Mouse (Mus musculus) heart, adult 2 months (tissue): ENCODE results near the gene Olfr448. TPM values are rescaled to one million over a fixed set of nuclear protein-coding genes. Genes with fewer than 3 reads are reported as not detected.

Source experiments
- DNase-seq, 2 experiments: peaks; one replicate each; pipeline ENCODE4 v3.0.0; 2021
- H3K27ac ChIP-seq: fragments of 200-600 bp; 2 replicates; pipeline ENCODE4 v1.8.1; 2022
- H3K27me3 ChIP-seq: fragments of 200-500 bp; 2 replicates; pipeline ENCODE4 v1.6.1; 2012; ENCODE audit warnings: mild to moderate bottlenecking, low read length, inconsistent platforms, mixed read lengths; ENCODE audit not compliant: control insufficient read depth, insufficient read depth
- H3K36me3 ChIP-seq: fragments of 200-500 bp; 2 replicates; pipeline ENCODE4 v1.6.1; 2012; ENCODE audit warnings: low read length, inconsistent platforms; ENCODE audit not compliant: control insufficient read depth, insufficient read depth
- H3K4me1 ChIP-seq: fragments of 200-500 bp; 2 replicates; pipeline ENCODE4 v1.6.1; 2011; ENCODE audit warnings: low read length; ENCODE audit not compliant: control insufficient read depth, insufficient read depth
- H3K4me3 ChIP-seq: fragments of 200-600 bp; 2 replicates; pipeline ENCODE4 v1.8.1; 2022
- H3K79me2 ChIP-seq: fragments of 200-500 bp; replicated peaks from 2 replicates; pipeline ENCODE4 v1.6.1; 2012; ENCODE audit warnings: mild to moderate bottlenecking, inconsistent platforms, low read length, moderate library complexity, mixed read lengths; ENCODE audit not compliant: control insufficient read depth, insufficient read depth
- H3K9ac ChIP-seq: fragments of 200-500 bp; 2 replicates; pipeline ENCODE4 v1.6.1; 2012; ENCODE audit warnings: low read depth, mild to moderate bottlenecking, control low read depth, inconsistent platforms, low read length, mixed read lengths
- CTCF ChIP-seq: fragments of 200-600 bp; IDR thresholded peaks from 2 replicates; pipeline ENCODE4 v1.8.1; 2022; ENCODE audit warnings: antibody characterized with exemption, mild to moderate bottlenecking, moderate library complexity
- EP300 ChIP-seq: fragments of 200-500 bp; IDR thresholded peaks from 2 replicates; pipeline ENCODE4 v1.6.1; 2011; ENCODE audit warnings: low read depth, low read length, control low read depth; ENCODE audit not compliant: insufficient read depth
- POLR2A ChIP-seq: fragments of 200-500 bp; IDR thresholded peaks from 2 replicates; pipeline ENCODE4 v1.6.1; 2011; ENCODE audit warnings: mild to moderate bottlenecking, low read depth, low read length, control low read depth; ENCODE audit not compliant: insufficient read depth
- WGBS: fragments of 180-500 bp; shearing (Covaris S2); methylation state at CpG from one replicate; pipeline ENCODE4 v1.1.7; 2018; 5-methylcytosine and 5-hydroxymethylcytosine counted together
- intact Hi-C: fragments of 180-260 bp; cut with DNase I; formaldehyde crosslinking; loops from one replicate; pipeline ENCODE4 v1.15.1; 2025
- polyA plus RNA-seq: library from polyadenylated mRNA; depleted of rRNA; stranded (reverse); fragments of >200 nt; gene quantifications from 2 replicates; pipeline ENCODE4 v1.2.3, GENCODE M21; 2012; rRNA removed
- total RNA-seq, 2 experiments: library from RNA; stranded (reverse); gene quantifications; 2 replicates each; pipeline ENCODE4 v1.2.3; 2021

Olfr448 gene
- total and polyA plus RNA-seq, 3 experiments = not detected

GRCm38 (mm10) chr6:42921077-42921476, 30.8 kb downstream of the Olfr448 start, which contains the start of gene Olfr446:
Gene Olfr446, plus strand, starts transcription at chr6:42921377.
- TF ChIP-seq EP300 (no peak), POLR2A (no peak), CTCF (no peak)
- Histone ChIP-seq H3K4me3 (no peak within 1 kb of the TSS), H3K9ac (no peak within 1 kb of the TSS), H3K79me2 (no peaks in the 10 kb centered on the region), H3K4me1 (no peaks in the 10 kb centered on the region), H3K27ac (no peak within 1 kb of the TSS), H3K27me3 (no peaks in the 10 kb centered on the region), H3K36me3 (no peaks in the 10 kb centered on the region)
- WGBS = 58% methylated on average over 2 of the region's 2 CpGs
- DNase-seq = no peak
- intact Hi-C loops = no loop called here

Other genes starting within 250 kb of the Olfr448 start
- gene Tcaf2, start 245.2 kb upstream of the Olfr448 start, total RNA-seq = 1 to 10 TPM; 2.7 to 3.6 TPM
- 1.1 TPM in 2 replicates for gene Tcaf2, start 245.2 kb upstream of the Olfr448 start, polyA plus RNA-seq
- gene Tcaf1, start 180.4 kb upstream of the Olfr448 start, total RNA-seq = 10 to 100 TPM; 10.3 to 12.4 TPM
- 8.0 and 12.5 TPM in 2 replicates for gene Tcaf1, start 180.4 kb upstream of the Olfr448 start, polyA plus RNA-seq
- gene Olfr453, start 151.1 kb upstream of the Olfr448 start, total RNA-seq = not detected
- gene Olfr453, start 151.1 kb upstream of the Olfr448 start, polyA plus RNA-seq = not detected in 2 replicates
- not detected for gene Olfr38, start 134.0 kb upstream of the Olfr448 start, total RNA-seq
- gene Olfr38, start 134.0 kb upstream of the Olfr448 start, polyA plus RNA-seq = not detected in 2 replicates
- not detected for gene Olfr452, start 105.3 kb upstream of the Olfr448 start, total RNA-seq
- not detected in 2 replicates for gene Olfr452, start 105.3 kb upstream of the Olfr448 start, polyA plus RNA-seq
- gene Olfr450, start 78.5 kb upstream of the Olfr448 start, total RNA-seq = not detected
- gene Olfr450, start 78.5 kb upstream of the Olfr448 start, polyA plus RNA-seq = not detected in 2 replicates
- not detected for gene Olfr449, start 56.1 kb upstream of the Olfr448 start, total RNA-seq
- not detected in 2 replicates for gene Olfr449, start 56.1 kb upstream of the Olfr448 start, polyA plus RNA-seq
- gene Olfr447, start 18.4 kb downstream of the Olfr448 start, total RNA-seq = not detected
- gene Olfr447, start 18.4 kb downstream of the Olfr448 start, polyA plus RNA-seq = not detected in 2 replicates
- gene Olfr446, start 30.9 kb downstream of the Olfr448 start, total RNA-seq = not detected
- not detected in 2 replicates for gene Olfr446, start 30.9 kb downstream of the Olfr448 start, polyA plus RNA-seq
- not detected for gene Olfr444, start 58.6 kb downstream of the Olfr448 start, total RNA-seq
- not detected in 2 replicates for gene Olfr444, start 58.6 kb downstream of the Olfr448 start, polyA plus RNA-seq
- gene Olfr441, start 215.9 kb downstream of the Olfr448 start, total RNA-seq = not detected
- not detected in 2 replicates for gene Olfr441, start 215.9 kb downstream of the Olfr448 start, polyA plus RNA-seq